Mouse (Mus musculus) thymus, adult 2 months (tissue): ENCODE measurements at regions not wholly inside any gene's neighbourhood (a gene's known extent, or its start where the extent isn't known, plus 50 kb on each side); places are given as distances from the start of the nearest gene placed in this dataset.

ENCODE experiments used
- DNase-seq: peaks from one replicate; pipeline ENCODE4 v3.0.0; 2021
- H3K27ac ChIP-seq: fragments of 200-500 bp; 2 replicates; pipeline ENCODE4 v1.5.1; 2012; ENCODE audit warnings: low read length, control low read depth; ENCODE audit not compliant: control insufficient read depth, insufficient read depth
- H3K27me3 ChIP-seq: fragments of 200-500 bp; 2 replicates; pipeline ENCODE4 v1.6.1; 2012; ENCODE audit warnings: mild to moderate bottlenecking, low read length, moderate library complexity, mixed read lengths; ENCODE audit not compliant: control insufficient read depth, insufficient read depth
- H3K36me3 ChIP-seq: fragments of 200-500 bp; 2 replicates; pipeline ENCODE4 v1.6.1; 2012; ENCODE audit warnings: mild to moderate bottlenecking, low read length, moderate library complexity; ENCODE audit not compliant: control insufficient read depth, insufficient read depth
- H3K4me1 ChIP-seq: fragments of 200-500 bp; replicated peaks from 2 replicates; pipeline ENCODE4 v1.6.1; 2012; ENCODE audit warnings: low read length; ENCODE audit not compliant: control insufficient read depth, insufficient read depth
- H3K4me3 ChIP-seq: fragments of 200-500 bp; 2 replicates; pipeline ENCODE4 v1.5.1; 2012; ENCODE audit warnings: mild to moderate bottlenecking, low read length, control low read depth, moderate library complexity; ENCODE audit not compliant: control insufficient read depth, insufficient read depth
- CTCF ChIP-seq: fragments of 200-500 bp; IDR thresholded peaks from 2 replicates; pipeline ENCODE4 v1.5.1; 2012; ENCODE audit warnings: mild to moderate bottlenecking, control low read depth, low read length, moderate library complexity, borderline replicate concordance; ENCODE audit not compliant: control insufficient read depth, poor library complexity, insufficient read depth; ENCODE audit errors: extremely low read depth
- POLR2A ChIP-seq: fragments of 200-500 bp; IDR thresholded peaks from 2 replicates; pipeline ENCODE4 v1.6.1; 2012; ENCODE audit warnings: mild to moderate bottlenecking, low read length, control low read depth, moderate library complexity; ENCODE audit not compliant: control insufficient read depth, poor library complexity, insufficient read depth; ENCODE audit errors: extremely low read depth
- WGBS: fragments of 180-500 bp; shearing (Covaris S2); methylation state at CpG from one replicate; pipeline ENCODE4 v1.1.7; 2018; 5-methylcytosine and 5-hydroxymethylcytosine counted together

DNA sequence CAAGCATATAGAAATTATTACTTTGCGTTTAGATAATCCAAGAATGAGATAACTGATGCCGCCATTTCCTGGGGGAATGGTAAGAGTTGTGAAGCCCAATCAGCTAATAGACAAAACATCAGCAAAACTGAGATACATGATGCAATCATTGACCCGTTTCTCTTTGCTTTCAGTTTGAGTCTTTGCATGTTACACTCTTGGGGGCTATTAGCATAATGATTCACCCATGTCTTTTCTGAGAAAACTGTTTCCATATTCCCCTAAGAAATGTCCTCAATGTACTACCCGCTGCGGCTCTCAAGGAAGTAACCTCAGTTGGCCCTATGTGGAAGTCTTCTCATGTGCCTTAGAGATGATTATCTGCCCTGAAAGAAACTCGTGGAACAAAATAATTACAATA lies 512.0 kb downstream of the Prdm13 start:
- H3K27ac ChIP-seq: no peak overlapping the region
- no peaks in the 10 kb centered on the region for H3K36me3 ChIP-seq
- no peak for TF ChIP-seq POLR2A
- no peak for DNase-seq
- H3K4me3 ChIP-seq: no peak overlapping the region
- H3K27me3 ChIP-seq: no peaks in the 10 kb centered on the region
- no peaks in the 10 kb centered on the region for H3K4me1 ChIP-seq
- 70% methylated on average over 6 of the region's 6 CpGs for WGBS

DNA sequence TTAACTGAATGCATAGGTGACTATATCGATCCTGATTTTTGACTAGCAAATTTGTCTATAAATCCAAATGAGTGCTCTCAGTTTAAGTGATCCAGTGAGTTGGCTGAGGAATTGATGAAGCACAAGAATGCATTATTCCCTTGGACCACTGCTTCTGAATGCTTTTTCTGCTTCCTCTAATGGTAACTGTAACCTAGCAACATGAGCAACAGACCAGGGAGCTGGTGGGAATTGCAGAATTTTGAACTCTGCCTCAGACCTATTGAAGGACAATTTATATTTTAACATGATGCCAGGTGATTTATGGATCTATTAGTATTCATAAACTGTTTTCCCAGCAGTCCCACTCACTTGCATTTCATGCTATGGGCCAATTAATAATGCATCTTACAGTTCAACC lies 512.7 kb downstream of the Prdm13 start:
- TF ChIP-seq CTCF (no peak), POLR2A (no peak)
- no peaks in the 10 kb centered on the region for H3K27me3 ChIP-seq
- no peak overlapping the region for H3K4me3 ChIP-seq
- 98% methylated on average over 1 of the region's 1 CpGs for WGBS
- H3K4me1 ChIP-seq: no peaks in the 10 kb centered on the region
- H3K27ac ChIP-seq: no peak overlapping the region
- H3K36me3 ChIP-seq: no peaks in the 10 kb centered on the region
- no peak for DNase-seq

DNA sequence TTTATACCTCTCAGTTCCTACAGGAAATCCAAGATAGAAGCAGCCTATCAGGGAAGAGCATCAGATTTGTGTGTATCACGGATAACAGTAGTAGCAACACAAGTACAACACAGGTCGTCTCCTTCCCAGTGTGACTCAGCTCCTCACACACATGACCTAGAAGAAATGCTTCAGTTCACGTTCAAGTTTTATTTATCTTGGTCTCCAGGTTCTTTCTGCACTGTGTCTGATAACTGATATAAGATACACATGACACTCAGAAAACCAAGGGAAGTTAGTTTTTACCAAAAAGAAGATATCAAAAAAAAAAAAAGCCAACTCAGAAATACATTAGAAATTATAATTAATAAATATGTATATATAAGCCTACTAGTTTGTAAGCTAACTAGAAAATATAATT lies 515.0 kb downstream of the Prdm13 start:
- 75% methylated on average over 3 of the region's 3 CpGs for WGBS

DNA sequence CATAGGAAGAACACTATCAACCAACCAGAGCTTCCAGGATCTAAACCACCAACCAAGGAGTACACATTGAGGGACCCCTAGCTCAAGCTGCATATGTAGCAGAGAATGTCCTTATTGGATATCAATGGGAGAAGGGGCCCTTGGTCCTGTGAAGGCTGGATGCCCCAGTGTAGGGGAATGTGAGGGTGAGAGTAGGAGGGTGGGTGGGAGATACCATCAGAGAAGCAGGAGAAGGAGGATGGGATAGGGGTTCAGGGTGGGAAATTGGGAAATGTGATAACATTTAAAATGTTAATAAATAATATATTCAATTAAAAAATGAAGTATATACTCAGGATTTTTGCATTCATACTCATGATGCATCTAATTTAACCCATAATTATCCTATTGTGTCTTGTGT lies 523.6 kb downstream of the Prdm13 start:
- no peaks in the 10 kb centered on the region for H3K4me1 ChIP-seq
- no peaks in the 10 kb centered on the region for H3K36me3 ChIP-seq
- no peak overlapping the region for H3K27ac ChIP-seq
- no peak for DNase-seq
- no peaks in the 10 kb centered on the region for H3K27me3 ChIP-seq
- no peak overlapping the region for H3K4me3 ChIP-seq
- no peak for TF ChIP-seq POLR2A
- TF ChIP-seq CTCF: no peak

More for the DNA sequence above, 515.0 kb downstream of the Prdm13 start:
- TF ChIP-seq POLR2A: no peak
- no peak for TF ChIP-seq CTCF
- no peaks in the 10 kb centered on the region for H3K36me3 ChIP-seq
- no peaks in the 10 kb centered on the region for H3K27me3 ChIP-seq
- H3K4me3 ChIP-seq: no peak overlapping the region
- H3K4me1 ChIP-seq: no peaks in the 10 kb centered on the region
- no peak overlapping the region for H3K27ac ChIP-seq
- DNase-seq: no peak

DNA sequence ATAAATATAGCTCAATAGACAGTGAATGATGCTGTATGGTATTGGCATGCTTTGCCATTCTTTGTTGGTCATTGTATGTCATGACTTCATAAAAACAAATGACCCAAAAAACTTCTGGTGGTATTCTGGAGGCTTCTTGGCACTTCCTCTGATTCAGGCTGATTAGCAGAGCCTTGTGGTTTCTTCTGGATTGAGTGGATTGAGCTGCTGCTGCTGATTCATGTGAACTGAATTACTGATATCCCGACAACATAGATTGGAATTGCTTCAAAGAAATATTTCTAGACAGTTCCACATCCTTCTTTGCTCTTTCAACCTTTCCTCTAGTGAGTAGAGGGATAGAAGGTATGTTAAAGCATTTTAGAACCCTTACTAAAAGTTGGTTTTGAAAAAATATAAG lies 559.9 kb downstream of the Prdm13 start:
- Histone ChIP-seq H3K4me3 (no peak overlapping the region), H3K27me3 (no peaks in the 10 kb centered on the region), H3K4me1 (no peaks in the 10 kb centered on the region), H3K36me3 (no peaks in the 10 kb centered on the region), H3K27ac (no peak overlapping the region)
- DNase-seq: no peak
- TF ChIP-seq POLR2A (no peak), CTCF (no peak)
- 74% methylated on average over 1 of the region's 1 CpGs for WGBS

DNA sequence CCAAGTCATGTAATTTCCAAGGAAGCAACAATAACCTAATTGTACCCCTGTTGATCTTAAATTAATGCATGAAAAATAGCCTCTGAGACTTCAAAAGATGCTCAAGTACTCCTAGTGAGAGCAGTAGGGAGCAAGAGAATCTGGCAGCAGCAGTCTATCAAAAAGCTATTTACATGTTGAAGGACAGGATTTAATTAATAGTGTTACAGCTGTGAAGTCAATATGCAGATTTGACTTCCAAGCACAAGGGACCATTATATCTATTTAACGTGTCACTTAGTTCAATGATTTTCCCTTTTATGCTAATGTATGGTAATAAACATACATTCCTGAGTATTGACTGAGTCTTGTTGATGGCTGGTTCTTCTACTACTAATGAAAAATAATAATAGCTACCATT lies 590.0 kb downstream of the Prdm13 start:
- no peak overlapping the region for H3K4me3 ChIP-seq
- 91% methylated on average over 1 of the region's 1 CpGs for WGBS
- DNase-seq: no peak
- no peaks in the 10 kb centered on the region for H3K36me3 ChIP-seq
- no peak overlapping the region for H3K27ac ChIP-seq
- H3K4me1 ChIP-seq: no peaks in the 10 kb centered on the region
- no peaks in the 10 kb centered on the region for H3K27me3 ChIP-seq
- TF ChIP-seq POLR2A (no peak), CTCF (no peak)

DNA sequence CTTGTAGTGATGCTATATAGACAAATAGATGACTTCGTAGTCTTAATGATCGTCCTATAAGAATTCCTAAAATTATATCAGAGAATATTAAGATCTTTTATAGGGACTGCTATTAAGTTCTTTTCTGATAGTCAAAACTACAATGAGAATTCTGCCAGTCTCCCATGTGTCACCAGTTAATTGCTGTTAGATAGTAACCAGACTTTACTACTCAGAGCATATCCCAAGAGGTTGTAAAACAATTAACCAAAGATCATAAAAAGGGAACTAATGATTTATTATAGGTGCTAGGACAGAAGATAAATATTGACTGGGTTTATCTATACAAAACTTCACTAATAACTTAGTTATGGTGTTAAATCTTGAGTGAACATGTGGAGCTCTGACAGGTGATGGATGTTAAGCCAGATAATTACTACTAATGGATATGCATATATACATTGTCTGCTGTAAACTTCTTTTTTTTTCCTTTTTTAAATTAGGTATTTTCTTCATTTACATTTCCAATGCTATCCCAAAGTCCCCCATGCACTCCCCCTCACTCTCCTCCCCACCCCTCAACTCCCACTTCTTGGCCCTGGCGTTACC lies 615.5 kb downstream of the Prdm13 start:
- H3K27me3 ChIP-seq: no peaks in the 10 kb centered on the region
- H3K4me1 ChIP-seq: no peaks in the 10 kb centered on the region
- H3K4me3 ChIP-seq: no peak overlapping the region
- 97% methylated on average over 3 of the region's 3 CpGs for WGBS
- DNase-seq: no peak
- no peak for TF ChIP-seq CTCF
- no peak for TF ChIP-seq POLR2A
- H3K27ac ChIP-seq: no peak overlapping the region
- no peaks in the 10 kb centered on the region for H3K36me3 ChIP-seq
